Mouse (Mus musculus): ENCODE data around the gene Tex13a. TPM values are rescaled to one million over a fixed set of nuclear protein-coding genes. Genes with fewer than 3 reads are reported as not detected.

Tex13a gene
- polyA plus RNA-seq (2014; fragmentation: Illumina TruSeq; extraction: RNeasy Lipid Tissue Mini Kit (QIAGEN cat#74804)): not detected

GRCm38 (mm10) chrX:138209480-138209879 is at the start of gene Tex13a:
TSS of gene Tex13a (minus strand) at chrX:138209580.

Data from ovary, adult 10 weeks (tissue).